Comparison of ENCODE assay signal across 9 mouse cellular contexts in the genomic region with DNA sequence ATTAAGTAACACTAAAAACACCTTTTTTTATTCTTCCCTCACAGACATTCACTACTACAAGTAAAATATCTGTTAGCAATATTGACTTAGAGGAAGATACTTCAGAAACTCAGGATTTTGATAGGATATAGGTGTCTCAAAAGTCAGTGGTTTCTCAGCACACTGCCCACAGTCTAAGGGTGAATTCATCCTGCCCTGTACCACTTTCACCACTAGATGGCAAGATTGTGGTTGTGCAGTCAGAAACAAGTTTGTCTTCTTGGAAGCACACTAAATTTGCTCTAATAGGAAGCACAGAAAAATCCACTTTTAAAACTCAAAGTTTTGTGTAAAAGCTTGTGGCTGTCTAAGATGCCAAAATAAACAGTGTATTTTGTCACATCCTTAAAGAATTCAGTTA. TPM values are rescaled to one million over a fixed set of nuclear protein-coding genes. Genes with fewer than 3 reads are reported as not detected.
DNase-seq lines count a peak whose midpoint lies in the region; ATAC-seq lines count a peak whose summit lies in the region.
"Had no signal": no experiment of that assay in that cellular context is flagged by ENCODE, and none has a peak within 500 bp of the region (broad histone marks: within the 10 kb centered on the region; RNA-seq: fewer than 3 reads in every experiment).

No protein-coding gene starts in this region.

- no peaks in the 10 kb centered on the region for H3K4me1 ChIP-seq in hindbrain, embryonic 14.5 days (replicated peaks; ENCODE audit: control insufficient read depth, insufficient read depth, low read length)
- H3K4me1 ChIP-seq in hindbrain, embryonic 16.5 days (ENCODE audit: control insufficient read depth, insufficient read depth, low read depth, low read length), result no peaks in the 10 kb centered on the region
- no peaks in the 10 kb centered on the region for H3K4me1 ChIP-seq in liver, embryonic 12.5 days
- H3K4me1 ChIP-seq: megakaryocyte, embryonic 14.5 days had no signal

- intact Hi-C loops in heart, postnatal 36 days (cut with DNase I), result loop anchor here (2.0 kb wide), 1 partner anchor 58 kb away; no protein-coding TSS in a partner anchor

- ATAC-seq in hindbrain, embryonic 14.5 days (ENCODE audit: low FRiP score), result no peak
- no peak for ATAC-seq in hindbrain, embryonic 16.5 days
- ATAC-seq in CD4-positive, CD25-positive, alpha-beta regulatory T cell, adult 4 months, result peak; percentile 98
- 0 out of 2 replicates have a peak, but pooled peaks have one; percentile 42 for ATAC-seq in liver, embryonic 12.5 days

- no peaks in the 10 kb centered on the region for H3K9me3 ChIP-seq in hindbrain, embryonic 14.5 days (ENCODE audit: control insufficient read depth, low read length)
- H3K9me3 ChIP-seq in hindbrain, embryonic 16.5 days (ENCODE audit: control insufficient read depth, low read length), result no peaks in the 10 kb centered on the region
- H3K9me3 ChIP-seq in liver, embryonic 12.5 days (replicated peaks), result no peaks in the 10 kb centered on the region
- H3K9me3 ChIP-seq: megakaryocyte, embryonic 14.5 days had no signal

- H3K36me3 ChIP-seq in hindbrain, embryonic 14.5 days (replicated peaks; ENCODE audit: control insufficient read depth, insufficient read depth), result peaks cover 53% of the 10 kb centered on the region
- H3K36me3 ChIP-seq in hindbrain, embryonic 16.5 days (ENCODE audit: control insufficient read depth, insufficient read depth, low read length), result peaks cover 7% of the 10 kb centered on the region; the same call in 1 of the 2 replicates
- H3K36me3 ChIP-seq in liver, embryonic 12.5 days, result peaks cover 24% of the 10 kb centered on the region

- no peak overlapping the region for H3K4me2 ChIP-seq in hindbrain, embryonic 14.5 days (replicated peaks)
- H3K4me2 ChIP-seq in hindbrain, embryonic 16.5 days (ENCODE audit: low read length), result no peak overlapping the region
- H3K4me2 ChIP-seq in liver, embryonic 12.5 days, result no peak overlapping the region

- no peak overlapping the region for H3K27ac ChIP-seq in hindbrain, embryonic 14.5 days
- H3K27ac ChIP-seq in hindbrain, embryonic 16.5 days (ENCODE audit: low read depth, low read length), result no peak overlapping the region
- no peak overlapping the region for H3K27ac ChIP-seq in liver, embryonic 12.5 days

- peak; percentile 63 for DNase-seq in hindbrain, embryonic 14.5 days (ENCODE audit: low spot score)
- DNase-seq in T-cell, adult 2 months (ENCODE audit: low spot score), result peak; percentile 40
- DNase-seq in heart, postnatal 36 days, result peak; percentile 23 to 25
- DNase-seq in right cerebral cortex, postnatal 25 days, result peak; percentile 25
- DNase-seq in ovary, postnatal 14 days (ENCODE audit: low spot score), result no peak

- no peak overlapping the region for H3K4me3 ChIP-seq in hindbrain, embryonic 14.5 days (replicated peaks; ENCODE audit: low read length)
- no peak overlapping the region for H3K4me3 ChIP-seq in hindbrain, embryonic 16.5 days (ENCODE audit: low read length)
- H3K4me3 ChIP-seq in liver, embryonic 12.5 days, result no peak overlapping the region
- H3K4me3 ChIP-seq: megakaryocyte, embryonic 14.5 days had no signal

- no peak overlapping the region for H3K9ac ChIP-seq in hindbrain, embryonic 14.5 days
- no peak overlapping the region for H3K9ac ChIP-seq in hindbrain, embryonic 16.5 days (ENCODE audit: low read depth, low read length)
- no peak overlapping the region for H3K9ac ChIP-seq in liver, embryonic 12.5 days

- H3K27me3 ChIP-seq in hindbrain, embryonic 14.5 days (ENCODE audit: control insufficient read depth, insufficient read depth, low read length), result no peaks in the 10 kb centered on the region
- no peaks in the 10 kb centered on the region for H3K27me3 ChIP-seq in hindbrain, embryonic 16.5 days (replicated peaks; ENCODE audit: control insufficient read depth, insufficient read depth, low read length)
- H3K27me3 ChIP-seq in liver, embryonic 12.5 days (replicated peaks), result no peaks in the 10 kb centered on the region
- H3K27me3 ChIP-seq: megakaryocyte, embryonic 14.5 days had no signal

RNA-seq across cellular contexts. Expression of a gene that starts 8.4 kb away (rescaled TPM):
- 14.5 and 15.1 TPM in 2 replicates for polyA plus RNA-seq in hindbrain, embryonic 14.5 days (2014; fragmentation: Nextera tagmentation; extraction: Ambion mirVana)
- polyA plus RNA-seq in hindbrain, embryonic 16.5 days (2015; fragmentation: Nextera tagmentation; extraction: Ambion mirVana), result 12.1 and 13.8 TPM in 2 replicates
- polyA plus RNA-seq in CD4-positive, CD25-positive, alpha-beta regulatory T cell, adult 4 months (2017; shearing (Covaris generic)), result 10 to 100 TPM; 10.9 to 12.9 TPM
- total RNA-seq in heart, postnatal 36 days (2021), result 1 to 10 TPM; 4.6 to 4.7 TPM
- polyA plus RNA-seq in liver, embryonic 12.5 days (2016; fragmentation: Nextera tagmentation; extraction: Ambion mirVana), result 7.6 and 7.7 TPM in 2 replicates

RNA-seq across cellular contexts. Expression of a gene that starts 8.5 kb away (rescaled TPM):
- polyA plus RNA-seq in hindbrain, embryonic 14.5 days (2014; fragmentation: Nextera tagmentation; extraction: Ambion mirVana), result 8.8 and 9.1 TPM in 2 replicates
- 8.6 and 9.0 TPM in 2 replicates for polyA plus RNA-seq in hindbrain, embryonic 16.5 days (2015; fragmentation: Nextera tagmentation; extraction: Ambion mirVana)
- polyA plus RNA-seq in CD4-positive, CD25-positive, alpha-beta regulatory T cell, adult 4 months (2017; shearing (Covaris generic)), result 10 to 100 TPM; 15.6 to 16.3 TPM
- total RNA-seq in heart, postnatal 36 days (2021), result 10 to 100 TPM in 1 of 2 experiments, 1 to 10 TPM in 1; 8.9 to 10.0 TPM
- 5.3 and 5.5 TPM in 2 replicates for polyA plus RNA-seq in liver, embryonic 12.5 days (2016; fragmentation: Nextera tagmentation; extraction: Ambion mirVana)

RNA-seq across cellular contexts. Expression of a gene that starts 38.2 kb away (rescaled TPM):
- 13.8 and 14.4 TPM in 2 replicates for polyA plus RNA-seq in hindbrain, embryonic 14.5 days (2014; fragmentation: Nextera tagmentation; extraction: Ambion mirVana)
- polyA plus RNA-seq in hindbrain, embryonic 16.5 days (2015; fragmentation: Nextera tagmentation; extraction: Ambion mirVana), result 10.2 and 11.4 TPM in 2 replicates
- polyA plus RNA-seq in CD4-positive, CD25-positive, alpha-beta regulatory T cell, adult 4 months (2017; shearing (Covaris generic)), result 10 to 100 TPM; 14.3 to 21.1 TPM
- 1 to 10 TPM; 6.6 to 7.5 TPM for total RNA-seq in heart, postnatal 36 days (2021)
- polyA plus RNA-seq in liver, embryonic 12.5 days (2016; fragmentation: Nextera tagmentation; extraction: Ambion mirVana), result 5.0 and 5.3 TPM in 2 replicates

Comparison
In these comparisons a context has a peak if more than half of its experiments do, and no peak if none do; other contexts are left out.
1. ATAC-seq: peak in CD4-positive, CD25-positive, alpha-beta regulatory T cell, adult 4 months (single experiment) and liver, embryonic 12.5 days (single experiment); none in hindbrain, embryonic 14.5 days (single experiment) and hindbrain, embryonic 16.5 days (single experiment).